Mouse (Mus musculus): ENCODE data around the gene Rps29. TPM values are rescaled to one million over a fixed set of nuclear protein-coding genes. Genes with fewer than 3 reads are reported as not detected.
"Not testable (repeated sequence)": the region's sequence is repeated elsewhere in the genome, so short reads cannot be mapped to it uniquely, and the experiment has no call there.

Rps29 gene
- polyA plus RNA-seq, 1 experiment, result 755 TPM

DNA sequence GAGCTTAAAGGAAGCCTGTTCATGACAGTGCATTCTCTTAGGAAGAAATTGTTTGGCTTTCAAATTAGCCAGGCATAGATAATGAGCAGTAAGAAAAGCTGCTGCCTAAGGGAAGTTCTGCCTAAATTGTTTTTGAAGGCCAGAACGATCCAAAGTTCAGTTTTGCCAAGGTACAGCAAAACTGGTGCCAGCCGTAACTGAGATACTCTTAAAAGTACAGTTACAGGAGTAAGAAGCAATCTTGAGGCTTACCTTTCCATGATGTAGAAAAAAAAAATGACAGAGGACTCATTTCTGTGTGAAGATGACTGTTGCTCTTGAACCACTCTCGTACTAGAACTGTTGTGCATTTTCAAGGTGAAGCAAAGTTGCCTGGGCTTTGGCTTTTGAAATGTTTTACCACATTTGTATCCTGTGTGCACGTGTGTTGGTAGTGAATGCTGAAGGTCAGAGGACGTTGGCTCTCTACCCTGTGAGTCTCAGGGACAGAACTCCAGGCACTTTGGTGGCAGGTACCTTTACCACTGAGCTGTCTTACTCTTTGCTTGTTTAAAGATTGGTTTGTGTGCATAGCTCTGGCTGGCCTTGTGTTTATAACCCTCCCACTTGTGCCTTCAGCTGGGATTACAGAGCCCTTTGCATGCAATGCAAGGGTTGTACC lies 28.0 kb upstream of the Rps29 start:
- H3K4me1 ChIP-seq (ENCODE audit: control insufficient read depth, insufficient read depth, insufficient read length, low read length), result peaks cover 7% of the 10 kb centered on the region; the same call in 1 of the 2 replicates
- no peak overlapping the region for H3K27ac ChIP-seq (replicated peaks; ENCODE audit: low read depth, low read length)
- H3K4me3 ChIP-seq (ENCODE audit: insufficient read depth, low read depth, low read length), result no peak overlapping the region

- Histone ChIP-seq H3K27ac (replicated peaks; ENCODE audit: low read depth, low read length) (no peak overlapping the region), H3K4me3 (ENCODE audit: insufficient read depth, low read depth, low read length) (peak overlapping the region; percentile 74), H3K4me1 (ENCODE audit: control insufficient read depth, insufficient read depth, insufficient read length, low read length) (peaks cover 7% of the 10 kb centered on the region; the same call in 1 of the 2 replicates)
These were observed 26.4 kb upstream of the Rps29 start for GRCm38 (mm10) chr12:69185371-69185770.

- H3K27ac ChIP-seq (replicated peaks; ENCODE audit: low read depth, low read length), result peak overlapping the region; percentile 69
- H3K4me3 ChIP-seq (ENCODE audit: insufficient read depth, low read depth, low read length), result peak overlapping the region; percentile 74
- peaks cover 7% of the 10 kb centered on the region; the same call in 1 of the 2 replicates for H3K4me1 ChIP-seq (ENCODE audit: control insufficient read depth, insufficient read depth, insufficient read length, low read length)
These were observed 25.6 kb upstream of the Rps29 start for GRCm38 (mm10) chr12:69184342-69185295.

DNA sequence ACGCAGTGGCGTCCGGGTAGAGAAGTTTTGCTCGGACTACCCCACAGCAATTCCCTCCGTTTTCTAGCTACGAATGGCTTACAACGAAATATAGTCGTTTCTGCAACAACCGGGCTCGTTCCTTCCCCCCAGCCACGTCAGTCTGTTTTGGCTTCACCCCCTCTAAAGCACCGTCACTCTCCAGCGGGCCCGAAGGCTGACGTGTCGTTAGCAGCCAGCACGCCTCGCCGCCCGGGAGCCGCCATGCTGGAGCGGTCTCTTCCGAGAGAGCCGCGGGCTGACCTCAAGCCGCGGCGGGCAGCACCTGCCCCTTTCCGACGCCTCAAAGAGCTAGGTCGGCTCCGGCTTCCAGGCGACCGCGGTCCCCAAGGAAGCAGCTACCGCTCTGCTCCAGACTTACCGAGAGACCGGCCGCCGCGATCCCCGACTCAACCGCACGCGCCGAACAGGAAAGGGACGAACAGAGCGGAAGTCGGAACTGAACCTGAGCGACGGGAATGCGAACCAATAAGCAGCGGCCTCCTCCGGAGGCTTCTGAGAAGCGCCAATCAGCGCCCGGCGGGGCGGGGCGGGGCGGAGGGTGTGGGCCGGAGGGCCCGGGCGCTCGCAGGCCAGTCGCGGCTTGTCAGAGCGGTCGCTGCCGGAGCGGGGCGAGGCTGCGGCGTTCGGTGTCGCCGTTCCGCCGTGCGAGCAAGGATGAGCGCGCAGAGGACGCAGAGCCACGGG lies 24.8 kb upstream of the Rps29 start, which contains the start of the genes Rpl36al and Mgat2:
Gene Rpl36al, minus strand, starts transcription at position 501 of the 726 bp plus-strand sequence.
Gene Mgat2, plus strand, starts transcription at position 575 of the 726 bp plus-strand sequence.
- peak within 1 kb of the TSS; percentile 76 for H3K27ac ChIP-seq (replicated peaks; ENCODE audit: low read depth, low read length)
- H3K4me3 ChIP-seq (ENCODE audit: insufficient read depth, low read depth, low read length), result peak within 1 kb of the TSS; percentile 84
- peaks cover 7% of the 10 kb centered on the region; the same call in 1 of the 2 replicates for H3K4me1 ChIP-seq (ENCODE audit: control insufficient read depth, insufficient read depth, insufficient read length, low read length)

- Histone ChIP-seq H3K4me3 (ENCODE audit: insufficient read depth, low read depth, low read length) (no peak overlapping the region), H3K4me1 (ENCODE audit: control insufficient read depth, insufficient read depth, insufficient read length, low read length) (peaks cover 3% of the 10 kb centered on the region; the same call in 1 of the 2 replicates), H3K27ac (replicated peaks; ENCODE audit: low read depth, low read length) (no peak overlapping the region)
These were observed 22.8 kb upstream of the Rps29 start for GRCm38 (mm10) chr12:69181800-69182199.

- Histone ChIP-seq H3K27ac (replicated peaks; ENCODE audit: low read depth, low read length) (no peak overlapping the region), H3K4me3 (ENCODE audit: insufficient read depth, low read depth, low read length) (no peak overlapping the region), H3K4me1 (ENCODE audit: control insufficient read depth, insufficient read depth, insufficient read length, low read length) (peaks cover 3% of the 10 kb centered on the region; the same call in 1 of the 2 replicates)
These were observed 20.4 kb upstream of the Rps29 start for GRCm38 (mm10) chr12:69179371-69179770.

DNA sequence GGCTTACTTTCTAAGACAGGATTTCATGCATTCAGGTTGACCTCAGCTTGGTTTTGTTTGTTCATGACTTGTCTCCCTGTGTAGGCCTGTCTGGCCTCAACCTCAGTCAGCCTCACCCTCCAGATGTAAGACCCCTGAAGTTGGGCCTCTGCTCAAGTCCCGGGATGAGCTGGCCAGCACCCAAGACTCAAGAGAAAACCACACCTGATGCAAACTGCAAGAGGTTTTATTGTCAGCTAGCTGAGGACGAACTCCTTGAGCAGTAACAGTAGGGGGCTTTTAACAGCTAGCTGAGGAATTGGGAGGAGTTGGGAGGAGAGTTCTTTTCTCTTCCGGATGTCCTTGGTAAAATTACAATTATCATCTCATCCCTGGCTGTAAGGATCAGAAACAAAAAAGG lies 18.5 kb upstream of the Rps29 start:
- H3K4me3 ChIP-seq (ENCODE audit: insufficient read depth, low read depth, low read length), result no peak overlapping the region
- no peak overlapping the region for H3K27ac ChIP-seq (replicated peaks; ENCODE audit: low read depth, low read length)

DNA sequence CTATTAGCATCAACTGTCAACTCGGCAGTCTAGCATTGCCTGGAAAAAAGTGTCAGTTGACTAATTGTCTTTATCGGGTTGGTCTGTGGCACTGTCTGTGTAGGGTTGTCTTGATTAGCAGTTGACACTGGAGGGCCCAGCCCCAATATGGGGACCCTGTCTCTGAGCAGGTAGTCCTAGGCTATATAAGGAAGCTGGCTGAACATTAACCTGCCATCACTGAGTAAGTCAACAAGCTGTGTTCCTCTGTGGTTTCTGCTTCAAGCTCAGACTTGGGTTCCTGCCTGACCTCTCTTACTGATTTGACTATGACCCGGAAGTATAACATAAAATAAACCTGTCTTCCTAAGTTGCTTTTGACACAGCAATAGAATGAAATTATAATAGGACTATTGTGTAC lies 17.0 kb upstream of the Rps29 start:
- no peak overlapping the region for H3K27ac ChIP-seq (replicated peaks; ENCODE audit: low read depth, low read length)
- H3K4me1 ChIP-seq (ENCODE audit: control insufficient read depth, insufficient read depth, insufficient read length, low read length), result no peaks in the 10 kb centered on the region

More for the DNA sequence above, 18.5 kb upstream of the Rps29 start:
- H3K4me1 ChIP-seq (ENCODE audit: control insufficient read depth, insufficient read depth, insufficient read length, low read length), result no peaks in the 10 kb centered on the region

DNA sequence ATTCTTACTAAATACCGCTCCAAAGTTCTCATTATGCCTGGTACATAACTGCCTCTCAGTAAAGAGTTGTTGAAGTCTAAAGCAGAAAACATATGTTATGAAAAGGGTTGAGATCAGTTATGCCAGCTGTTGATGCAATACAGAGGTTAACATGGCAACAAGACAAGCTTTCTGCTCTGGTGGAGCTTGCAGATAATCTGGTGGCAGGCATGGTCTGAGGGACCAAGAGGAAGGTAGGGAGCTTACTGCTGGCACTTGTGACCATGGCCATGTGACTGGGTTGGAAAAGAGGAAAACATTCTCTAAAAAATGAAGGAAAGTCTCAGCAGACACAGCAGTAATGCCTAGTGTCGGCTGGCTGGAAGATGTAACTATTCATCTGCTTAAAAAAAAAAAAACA lies 12.3 kb upstream of the Rps29 start:
- Histone ChIP-seq H3K4me3 (ENCODE audit: insufficient read depth, low read depth, low read length) (no peak overlapping the region), H3K27ac (replicated peaks; ENCODE audit: low read depth, low read length) (no peak overlapping the region), H3K4me1 (ENCODE audit: control insufficient read depth, insufficient read depth, insufficient read length, low read length) (0 out of 2 replicates have a peak, but pooled peaks cover 3% of the 10 kb centered on the region)

More for the DNA sequence above, 17.0 kb upstream of the Rps29 start:
- H3K4me3 ChIP-seq (ENCODE audit: insufficient read depth, low read depth, low read length), result no peak overlapping the region

DNA sequence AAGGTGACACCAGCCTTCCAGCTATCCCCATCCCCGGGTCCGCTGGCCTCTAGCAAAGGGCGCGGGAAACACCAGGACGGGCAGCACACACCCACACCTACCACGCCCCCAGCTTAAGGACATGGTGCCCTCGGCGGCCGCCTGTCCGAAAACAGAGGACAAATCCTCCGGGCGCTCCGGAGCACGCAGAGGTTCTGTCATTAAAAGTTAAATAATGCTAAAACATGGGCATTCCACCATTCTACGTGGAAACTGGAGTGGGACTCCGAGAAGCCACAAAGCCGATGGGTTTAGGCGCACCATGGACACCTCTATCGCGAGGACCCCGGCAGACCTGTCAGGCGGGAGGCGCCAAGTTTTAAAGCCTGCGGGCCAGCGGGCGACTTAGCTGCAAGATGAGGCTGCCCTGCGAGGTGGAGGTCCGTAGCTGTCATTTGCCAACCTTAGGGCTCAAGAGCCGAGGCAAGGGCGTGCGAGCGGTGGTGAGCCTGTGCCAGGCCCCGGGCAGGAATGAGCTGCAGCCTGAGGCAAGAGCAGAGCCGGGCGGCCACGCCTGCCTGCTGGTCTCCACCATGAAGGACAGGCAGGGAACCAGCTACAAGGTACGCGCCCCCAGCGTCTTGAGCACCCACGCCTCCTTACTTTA lies 9.6 kb upstream of the Rps29 start, which contains the start of gene Lrr1:
Gene Lrr1, plus strand, starts transcription at position 354 of the 646 bp plus-strand sequence.
- H3K4me1 ChIP-seq (ENCODE audit: control insufficient read depth, insufficient read depth, insufficient read length, low read length), result 0 out of 2 replicates have a peak, but pooled peaks cover 3% of the 10 kb centered on the region
- peak within 1 kb of the TSS; percentile 89 for H3K27ac ChIP-seq (replicated peaks; ENCODE audit: low read depth, low read length)
- H3K4me3 ChIP-seq (ENCODE audit: insufficient read depth, low read depth, low read length), result peak within 1 kb of the TSS; percentile 65

DNA sequence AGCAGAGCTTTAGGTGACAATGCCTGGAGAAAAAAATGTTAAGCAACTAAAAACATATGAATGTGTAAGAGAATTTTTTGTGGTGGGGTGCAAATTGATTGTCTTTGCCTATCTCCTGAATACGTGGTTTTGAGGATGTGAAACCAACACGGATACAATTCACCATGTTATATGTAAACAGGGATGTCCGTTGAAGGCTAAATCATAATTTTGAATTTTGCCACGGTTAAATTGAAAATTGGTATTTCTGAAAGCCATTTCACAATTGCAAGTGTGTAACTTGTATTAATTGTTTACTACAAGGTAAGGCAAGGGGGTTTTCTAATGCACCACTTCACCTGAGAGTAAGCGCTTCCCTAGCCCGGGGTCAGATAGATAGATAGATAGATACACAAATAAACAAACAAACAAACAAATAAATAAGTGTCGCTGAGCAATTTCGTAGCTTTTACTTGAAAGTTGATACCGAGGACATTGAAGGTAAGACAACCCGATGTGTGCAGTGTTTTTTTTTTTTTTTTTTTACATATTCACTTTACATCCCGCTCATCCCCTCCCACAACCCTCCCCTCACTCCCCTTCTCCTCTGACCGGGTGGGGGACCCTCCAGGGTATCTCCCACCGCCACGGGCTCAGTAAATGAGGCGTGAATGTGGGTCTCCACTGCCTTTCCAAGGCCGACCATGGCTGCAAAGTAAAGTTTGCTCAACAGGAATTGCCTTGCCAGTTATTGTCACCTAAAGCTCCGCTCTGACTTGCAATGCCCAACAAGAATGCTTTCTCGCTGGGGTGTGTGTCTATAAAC lies 8.9 kb upstream of the Rps29 start:
- H3K4me3 ChIP-seq (ENCODE audit: insufficient read depth, low read depth, low read length), result peak overlapping the region; percentile 65
- H3K27ac ChIP-seq (replicated peaks; ENCODE audit: low read depth, low read length), result no peak overlapping the region
- H3K4me1 ChIP-seq (ENCODE audit: control insufficient read depth, insufficient read depth, insufficient read length, low read length), result 0 out of 2 replicates have a peak, but pooled peaks cover 3% of the 10 kb centered on the region

- H3K4me3 ChIP-seq (ENCODE audit: insufficient read depth, low read depth, low read length); H3K27ac ChIP-seq (replicated peaks; ENCODE audit: low read depth, low read length); H3K4me1 ChIP-seq (ENCODE audit: control insufficient read depth, insufficient read depth, insufficient read length, low read length): not testable (repeated sequence)
These were observed 8.0 kb upstream of the Rps29 start for GRCm38 (mm10) chr12:69166861-69167581.

DNA sequence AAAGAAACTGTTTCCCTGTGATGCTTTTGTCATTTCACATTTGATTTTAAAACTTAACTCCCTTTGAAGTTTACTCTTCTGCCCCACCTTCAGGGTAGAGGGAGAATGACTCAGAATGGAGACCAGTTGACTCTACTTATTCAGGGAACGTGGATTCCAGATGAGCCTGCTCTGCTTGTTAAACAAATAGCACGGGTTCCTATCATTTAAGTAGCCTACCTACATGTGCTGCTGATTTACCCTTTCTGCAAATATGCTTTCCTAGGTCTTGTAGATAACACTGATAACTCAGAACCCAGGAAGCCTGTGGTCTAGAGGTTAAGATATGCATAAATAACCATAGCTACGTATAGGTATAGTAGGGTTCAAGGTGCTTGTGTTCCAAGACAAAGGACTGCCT lies 5.9 kb upstream of the Rps29 start:
- Histone ChIP-seq H3K4me1 (ENCODE audit: control insufficient read depth, insufficient read depth, insufficient read length, low read length) (0 out of 2 replicates have a peak, but pooled peaks cover 3% of the 10 kb centered on the region), H3K27ac (replicated peaks; ENCODE audit: low read depth, low read length) (no peak overlapping the region), H3K4me3 (ENCODE audit: insufficient read depth, low read depth, low read length) (no peak overlapping the region)

Data from brown adipose tissue, adult 24 weeks (tissue).